Mouse (Mus musculus): Measurements from ENCODE around the gene Ints4. TPM values are rescaled to one million over a fixed set of nuclear protein-coding genes. Genes with fewer than 3 reads are reported as not detected.

Gene Ints4
- polyA plus RNA-seq, 1 experiment from 2014 or later = 43.3 TPM

DNA sequence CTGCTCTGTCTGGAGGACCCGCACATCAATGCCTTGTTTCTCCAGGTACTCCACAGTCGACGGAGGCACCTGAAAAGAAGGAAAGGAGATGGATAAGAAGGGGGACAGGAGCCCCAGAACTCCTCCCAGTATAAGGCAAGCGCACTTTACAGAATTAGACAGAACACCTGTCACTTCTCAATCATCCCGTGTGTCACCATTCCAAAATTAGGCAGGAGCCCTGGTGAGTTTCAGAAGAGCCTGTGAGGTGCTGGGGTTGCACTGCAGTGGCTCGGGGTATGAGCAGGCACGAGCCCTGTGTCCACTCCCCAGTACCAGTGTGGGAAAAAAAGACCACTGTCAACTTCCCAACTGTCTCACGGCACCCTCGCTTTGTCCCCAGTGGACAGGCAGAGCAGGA lies 69.9 kb downstream of the Ints4 start:
- ATAC-seq (ENCODE audit: low read depth) (no peak), DNase-seq (ENCODE audit: low spot score) (no peak)
- H3K4me1 ChIP-seq (ENCODE audit: control insufficient read depth, insufficient read depth, low read length) = no peaks in the 10 kb centered on the region
- WGBS = 89% methylated on average over 9 of the region's 9 CpGs
- no peak overlapping the region for H3K4me2 ChIP-seq (ENCODE audit: low read depth, low read length)
- 0 out of 2 replicates have a peak, but pooled peaks cover 15% of the 10 kb centered on the region for H3K36me3 ChIP-seq (ENCODE audit: control insufficient read depth, insufficient read depth, low read length)
- H3K27me3 ChIP-seq (replicated peaks; ENCODE audit: control insufficient read depth, insufficient read depth, low read length) = no peaks in the 10 kb centered on the region
- no peaks in the 10 kb centered on the region for H3K9me3 ChIP-seq (ENCODE audit: control insufficient read depth, low read length)
- no peak overlapping the region for H3K9ac ChIP-seq (ENCODE audit: low read depth, low read length)
- no peak overlapping the region for H3K4me3 ChIP-seq (ENCODE audit: low read depth, low read length)
- H3K27ac ChIP-seq (replicated peaks; ENCODE audit: low read depth, low read length) = no peak overlapping the region

- WGBS = 89% methylated on average over 2 of the region's 2 CpGs
- Histone ChIP-seq H3K4me2 (ENCODE audit: low read depth, low read length) (no peak overlapping the region), H3K4me1 (ENCODE audit: control insufficient read depth, insufficient read depth, low read length) (no peaks in the 10 kb centered on the region), H3K9me3 (ENCODE audit: control insufficient read depth, low read length) (no peaks in the 10 kb centered on the region), H3K9ac (ENCODE audit: low read depth, low read length) (no peak overlapping the region), H3K27me3 (replicated peaks; ENCODE audit: control insufficient read depth, insufficient read depth, low read length) (no peaks in the 10 kb centered on the region), H3K4me3 (ENCODE audit: low read depth, low read length) (no peak overlapping the region), H3K36me3 (ENCODE audit: control insufficient read depth, insufficient read depth, low read length) (peaks cover 14% of the 10 kb centered on the region; the same call in 1 of the 2 replicates), H3K27ac (replicated peaks; ENCODE audit: low read depth, low read length) (no peak overlapping the region)
- ATAC-seq (ENCODE audit: low read depth) (no peak), DNase-seq (ENCODE audit: low spot score) (no peak)
Observed at GRCm38 (mm10) chr7:97563576-97563975, 82.8 kb downstream of the Ints4 start.

- H3K36me3 ChIP-seq (ENCODE audit: control insufficient read depth, insufficient read depth, low read length) = peaks cover 13% of the 10 kb centered on the region; the same call in 1 of the 2 replicates
- 74% methylated on average over 4 of the region's 4 CpGs for WGBS
- no peaks in the 10 kb centered on the region for H3K9me3 ChIP-seq (ENCODE audit: control insufficient read depth, low read length)
- no peaks in the 10 kb centered on the region for H3K27me3 ChIP-seq (replicated peaks; ENCODE audit: control insufficient read depth, insufficient read depth, low read length)
- no peak overlapping the region for H3K4me3 ChIP-seq (ENCODE audit: low read depth, low read length)
- H3K4me2 ChIP-seq (ENCODE audit: low read depth, low read length) = no peak overlapping the region
- H3K27ac ChIP-seq (replicated peaks; ENCODE audit: low read depth, low read length) = no peak overlapping the region
- ATAC-seq (ENCODE audit: low read depth) (no peak), DNase-seq (ENCODE audit: low spot score) (no peak)
- H3K9ac ChIP-seq (ENCODE audit: low read depth, low read length) = no peak overlapping the region
- no peaks in the 10 kb centered on the region for H3K4me1 ChIP-seq (ENCODE audit: control insufficient read depth, insufficient read depth, low read length)
Observed at GRCm38 (mm10) chr7:97569372-97569771, 88.6 kb downstream of the Ints4 start.

DNA sequence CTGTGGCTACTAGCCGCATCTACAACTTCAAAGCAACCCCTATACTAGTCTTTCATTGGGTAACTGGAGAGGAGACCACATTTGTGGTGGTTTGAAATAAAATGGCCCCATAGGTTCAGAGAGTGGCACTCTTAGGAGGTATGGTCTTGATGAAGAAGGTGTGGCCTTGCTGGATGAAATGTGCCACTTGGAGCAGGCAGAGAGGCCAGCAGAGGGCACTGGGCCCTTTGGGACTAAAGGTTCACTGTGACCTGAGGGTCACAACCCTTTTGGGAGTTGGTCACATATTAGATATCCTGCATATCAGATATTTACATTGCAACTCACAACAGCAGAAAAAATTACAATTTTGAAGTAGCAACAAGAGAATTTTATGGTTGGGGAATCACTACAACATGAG lies 89.6 kb downstream of the Ints4 start:
- H3K9ac ChIP-seq (ENCODE audit: low read depth, low read length) = no peak overlapping the region
- peaks cover 21% of the 10 kb centered on the region for H3K36me3 ChIP-seq (ENCODE audit: control insufficient read depth, insufficient read depth, low read length)
- WGBS = 89% methylated on average over 1 of the region's 1 CpGs
- ATAC-seq (ENCODE audit: low read depth) = no peak
- no peaks in the 10 kb centered on the region for H3K4me1 ChIP-seq (ENCODE audit: control insufficient read depth, insufficient read depth, low read length)
- no peaks in the 10 kb centered on the region for H3K27me3 ChIP-seq (replicated peaks; ENCODE audit: control insufficient read depth, insufficient read depth, low read length)
- no peak overlapping the region for H3K27ac ChIP-seq (replicated peaks; ENCODE audit: low read depth, low read length)
- H3K9me3 ChIP-seq (ENCODE audit: control insufficient read depth, low read length) = no peaks in the 10 kb centered on the region
- H3K4me3 ChIP-seq (ENCODE audit: low read depth, low read length) = no peak overlapping the region
- no peak overlapping the region for H3K4me2 ChIP-seq (ENCODE audit: low read depth, low read length)
- DNase-seq (ENCODE audit: low spot score) = no peak

DNA sequence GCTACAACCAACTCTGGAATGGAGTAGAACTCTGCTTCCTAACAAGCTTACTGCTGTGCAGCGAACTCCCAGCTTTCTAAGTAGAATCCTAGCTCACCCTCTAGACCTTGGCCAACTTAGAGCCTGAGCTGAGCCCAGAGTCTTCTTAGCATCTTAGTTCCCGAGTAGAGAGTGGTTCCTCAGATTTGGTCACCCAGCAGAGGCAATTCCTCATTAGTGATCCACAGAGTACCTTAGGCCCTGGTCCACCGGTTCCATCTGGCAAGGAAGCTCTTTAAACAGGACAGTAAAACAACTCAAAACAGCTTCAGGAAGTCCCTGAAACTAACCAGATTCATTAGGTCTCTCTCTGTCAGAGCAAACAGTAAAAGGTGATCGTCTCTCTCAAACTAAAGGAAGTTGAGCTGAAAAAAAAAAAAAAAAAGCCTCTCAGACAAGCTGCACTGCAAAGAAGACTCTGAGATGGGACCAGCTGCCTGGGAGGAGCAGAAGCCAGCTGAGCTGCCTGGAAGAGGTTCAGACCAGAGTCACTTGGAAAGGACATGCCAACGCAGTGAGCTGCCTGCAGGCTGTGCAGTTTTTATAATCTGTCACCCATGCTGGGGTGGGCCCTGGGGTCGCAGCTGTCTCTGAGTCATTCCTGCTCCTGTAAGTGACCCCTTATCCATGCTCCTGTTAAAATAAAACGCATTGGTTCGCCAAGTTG lies 97.8 kb downstream of the Ints4 start:
- Histone ChIP-seq H3K27me3 (replicated peaks; ENCODE audit: control insufficient read depth, insufficient read depth, low read length) (no peaks in the 10 kb centered on the region), H3K4me2 (ENCODE audit: low read depth, low read length) (peak overlapping the region; percentile 57), H3K27ac (replicated peaks; ENCODE audit: low read depth, low read length) (peak overlapping the region; percentile 99), H3K4me3 (ENCODE audit: low read depth, low read length) (peak overlapping the region; percentile 100), H3K9me3 (ENCODE audit: control insufficient read depth, low read length) (0 out of 2 replicates have a peak, but pooled peaks cover 3% of the 10 kb centered on the region), H3K4me1 (ENCODE audit: control insufficient read depth, insufficient read depth, low read length) (0 out of 2 replicates have a peak, but pooled peaks cover 3% of the 10 kb centered on the region), H3K9ac (ENCODE audit: low read depth, low read length) (peak overlapping the region; percentile 100), H3K36me3 (ENCODE audit: control insufficient read depth, insufficient read depth, low read length) (peaks cover 25% of the 10 kb centered on the region)
- WGBS = 27% methylated on average over 8 of the region's 8 CpGs
- ATAC-seq (ENCODE audit: low read depth) = no peak
- peak; percentile 69 for DNase-seq (ENCODE audit: low spot score)

GRCm38 (mm10) chr7:97579067-97579975 lies 98.6 kb downstream of the Ints4 start, which contains the start of the genes Aamdc and Rsf1:
Gene Aamdc, minus strand, starts transcription at chr7:97579497.
Gene Rsf1, plus strand, starts transcription at chr7:97579889.
- ATAC-seq (ENCODE audit: low read depth) = peak; percentile 98
- H3K27me3 ChIP-seq (replicated peaks; ENCODE audit: control insufficient read depth, insufficient read depth, low read length) = no peaks in the 10 kb centered on the region
- peak within 1 kb of the TSS; percentile 57 for H3K4me2 ChIP-seq (ENCODE audit: low read depth, low read length)
- WGBS = under 1% methylated on average over 52 of the region's 68 CpGs
- H3K9me3 ChIP-seq (ENCODE audit: control insufficient read depth, low read length) = 0 out of 2 replicates have a peak, but pooled peaks cover 3% of the 10 kb centered on the region
- peak within 1 kb of the TSS; percentile 100 for H3K4me3 ChIP-seq (ENCODE audit: low read depth, low read length)
- H3K4me1 ChIP-seq (ENCODE audit: control insufficient read depth, insufficient read depth, low read length) = 0 out of 2 replicates have a peak, but pooled peaks cover 3% of the 10 kb centered on the region
- H3K36me3 ChIP-seq (ENCODE audit: control insufficient read depth, insufficient read depth, low read length) = peaks cover 20% of the 10 kb centered on the region
- H3K9ac ChIP-seq (ENCODE audit: low read depth, low read length) = peak within 1 kb of the TSS; percentile 100
- peak within 1 kb of the TSS; percentile 99 for H3K27ac ChIP-seq (replicated peaks; ENCODE audit: low read depth, low read length)
- DNase-seq (ENCODE audit: low spot score) = peak; percentile 99

DNA sequence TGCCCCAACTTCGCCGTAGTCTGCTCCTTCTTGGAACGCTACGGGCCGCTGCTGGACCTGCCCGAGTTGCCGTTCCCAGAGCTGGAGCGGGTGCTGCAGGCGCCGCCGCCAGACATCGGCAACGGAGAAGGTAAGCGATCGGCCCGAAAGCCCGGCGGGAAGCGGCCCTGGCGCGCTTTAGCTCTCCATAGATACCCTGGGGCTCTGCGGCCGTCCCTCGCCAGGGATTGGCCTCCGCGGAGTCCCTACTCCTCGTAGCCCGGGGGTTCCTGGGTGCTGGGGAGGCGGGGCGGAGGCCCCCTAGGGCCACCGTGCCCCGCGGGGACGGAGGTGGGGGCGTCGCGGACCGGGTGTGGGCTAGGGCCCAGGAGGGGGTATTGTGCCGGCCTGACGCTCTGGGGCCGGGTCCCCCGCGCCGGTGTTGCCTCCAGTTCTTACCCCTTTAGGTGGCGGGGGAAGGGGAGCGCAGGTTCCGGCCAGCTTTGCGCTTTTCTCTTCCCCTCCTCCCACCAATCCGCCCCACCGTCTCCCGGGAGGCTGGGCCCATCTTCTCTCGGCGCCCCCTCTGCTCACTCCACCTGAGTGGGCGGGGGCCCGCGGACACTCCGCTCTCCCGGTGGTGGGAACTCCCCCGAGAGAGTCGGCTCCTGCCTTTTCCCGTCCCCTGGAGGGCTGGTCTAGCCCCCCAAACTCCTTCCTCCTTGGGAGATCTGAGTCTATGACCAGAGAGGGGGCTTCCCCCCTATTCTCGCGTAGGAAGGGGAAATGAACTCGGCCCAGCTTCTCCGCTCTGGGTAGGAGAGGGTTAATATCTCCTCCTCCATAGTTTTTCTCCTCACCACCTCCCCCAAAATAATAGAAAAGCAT lies 99.5 kb downstream of the Ints4 start:
- 0% methylated on average over 20 of the region's 65 CpGs for WGBS
- peak overlapping the region; percentile 100 for H3K4me3 ChIP-seq (ENCODE audit: low read depth, low read length)
- H3K4me2 ChIP-seq (ENCODE audit: low read depth, low read length) = peak overlapping the region; percentile 57
- DNase-seq (ENCODE audit: low spot score) (peak; percentile 39), ATAC-seq (ENCODE audit: low read depth) (peak; percentile 8; the same call in 1 of the 2 replicates)
- H3K4me1 ChIP-seq (ENCODE audit: control insufficient read depth, insufficient read depth, low read length) = 0 out of 2 replicates have a peak, but pooled peaks cover 3% of the 10 kb centered on the region
- H3K9ac ChIP-seq (ENCODE audit: low read depth, low read length) = peak overlapping the region; percentile 100
- no peaks in the 10 kb centered on the region for H3K27me3 ChIP-seq (replicated peaks; ENCODE audit: control insufficient read depth, insufficient read depth, low read length)
- peaks cover 14% of the 10 kb centered on the region for H3K36me3 ChIP-seq (ENCODE audit: control insufficient read depth, insufficient read depth, low read length)
- H3K9me3 ChIP-seq (ENCODE audit: control insufficient read depth, low read length) = 0 out of 2 replicates have a peak, but pooled peaks cover 3% of the 10 kb centered on the region
- H3K27ac ChIP-seq (replicated peaks; ENCODE audit: low read depth, low read length) = peak overlapping the region; percentile 99

All from embryonic facial prominence, embryonic 14.5 days (tissue).